Mouse (Mus musculus) adrenal gland, postnatal 10 days (tissue): Measurements from ENCODE around the gene Cdh23. TPM values are rescaled to one million over a fixed set of nuclear protein-coding genes. Genes with fewer than 3 reads are reported as not detected.

Source experiments
- DNase-seq: peaks from one replicate; pipeline ENCODE4 v3.0.0; 2021; ENCODE audit warnings: mixed read lengths
- total RNA-seq, 2 experiments: library from RNA; stranded (reverse); gene quantifications; 2 replicates each; pipeline ENCODE4 v1.2.3; 2021

Gene Cdh23
- total RNA-seq, 2 experiments from 2014 or later = 2.5 to 7.2 TPM

- DNase-seq = no peak
Measured at GRCm38 (mm10) chr10:60634391-60634790, 61.9 kb downstream of the Cdh23 start.

GRCm38 (mm10) chr10:60626086-60626485 lies 70.2 kb downstream of the Cdh23 start:
- DNase-seq = no peak

- no peak for DNase-seq
Measured at GRCm38 (mm10) chr10:60625511-60625910, 70.8 kb downstream of the Cdh23 start.

- no peak for DNase-seq
Measured at GRCm38 (mm10) chr10:60624945-60625344, 71.3 kb downstream of the Cdh23 start.

- no peak for DNase-seq
Measured at GRCm38 (mm10) chr10:60624217-60624708, 72.0 kb downstream of the Cdh23 start.

GRCm38 (mm10) chr10:60622836-60623235 lies 73.5 kb downstream of the Cdh23 start:
- DNase-seq = peak; percentile 58

GRCm38 (mm10) chr10:60621470-60622170 lies 74.7 kb downstream of the Cdh23 start:
- no peak for DNase-seq

- no peak for DNase-seq
Measured at GRCm38 (mm10) chr10:60615898-60616297, 80.4 kb downstream of the Cdh23 start.

GRCm38 (mm10) chr10:60612893-60613292 lies 83.4 kb downstream of the Cdh23 start:
- DNase-seq = no peak

- DNase-seq = no peak
Measured at GRCm38 (mm10) chr10:60607166-60607565, 89.1 kb downstream of the Cdh23 start.

- DNase-seq = no peak
Measured at GRCm38 (mm10) chr10:60606661-60607060, 89.6 kb downstream of the Cdh23 start.

GRCm38 (mm10) chr10:60602235-60602634 lies 94.1 kb downstream of the Cdh23 start:
- DNase-seq = no peak

- DNase-seq = no peak
Measured at GRCm38 (mm10) chr10:60595166-60595565, 101.1 kb downstream of the Cdh23 start.

GRCm38 (mm10) chr10:60592881-60593575 lies 103.3 kb downstream of the Cdh23 start:
- peak; percentile 16 for DNase-seq

GRCm38 (mm10) chr10:60591281-60591680 lies 105.0 kb downstream of the Cdh23 start:
- no peak for DNase-seq

GRCm38 (mm10) chr10:60590241-60590640 lies 106.0 kb downstream of the Cdh23 start:
- DNase-seq = no peak

- no peak for DNase-seq
Measured at GRCm38 (mm10) chr10:60585691-60586090, 110.6 kb downstream of the Cdh23 start.

- no peak for DNase-seq
Measured at GRCm38 (mm10) chr10:60582956-60583355, 113.3 kb downstream of the Cdh23 start.

- no peak for DNase-seq
Measured at GRCm38 (mm10) chr10:60580666-60581065, 115.6 kb downstream of the Cdh23 start.

GRCm38 (mm10) chr10:60578738-60579538 lies 117.4 kb downstream of the Cdh23 start:
- DNase-seq = no peak

GRCm38 (mm10) chr10:60577920-60578737 lies 118.2 kb downstream of the Cdh23 start:
- DNase-seq = no peak
